Mouse (Mus musculus) cerebellum, adult 2 months (tissue): ENCODE results near the gene Scgn.

ENCODE experiments used
- CTCF ChIP-seq: fragments of 200-500 bp; IDR thresholded peaks from 2 replicates; pipeline ENCODE4 v1.5.1; 2011; ENCODE audit warnings: low read depth, mild to moderate bottlenecking, control low read depth, low read length, moderate library complexity, borderline replicate concordance; ENCODE audit not compliant: insufficient read depth
- POLR2A ChIP-seq: fragments of 200-500 bp; IDR thresholded peaks from 2 replicates; pipeline ENCODE4 v1.6.1; 2011; ENCODE audit warnings: low read length, control low read depth, borderline replicate concordance; ENCODE audit not compliant: insufficient read depth

DNA sequence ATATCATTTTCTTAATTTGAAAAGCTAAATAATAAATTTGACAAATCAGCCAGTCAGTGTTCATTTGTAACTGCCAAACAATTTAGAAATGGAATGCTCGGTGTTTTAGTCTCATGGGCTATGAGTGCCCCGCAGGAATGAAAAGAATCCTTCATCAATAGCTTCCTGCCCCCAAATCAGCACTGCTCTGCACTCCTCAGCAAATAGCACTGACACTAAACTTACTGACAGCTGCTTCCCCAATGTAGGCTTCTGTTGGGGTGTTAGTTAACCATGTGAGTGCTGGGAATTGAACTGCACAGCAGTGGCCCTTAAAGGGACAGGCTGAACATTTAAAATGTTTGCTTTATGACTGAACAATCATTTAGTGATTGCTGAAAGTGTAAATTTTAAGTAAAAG lies 31.2 kb downstream of the Scgn start:
- TF ChIP-seq CTCF = no peak
- TF ChIP-seq POLR2A = no peak
